Mouse (Mus musculus) natural killer cell, adult 2 months (primary cell): Measurements from ENCODE around the gene Gpr143.
"Not testable (repeated sequence)": the region's sequence is repeated elsewhere in the genome, so short reads cannot be mapped to it uniquely, and the experiment has no call there.

Source experiments
- DNase-seq, 2 experiments: peaks; one replicate each; pipeline ENCODE4 v3.0.0; 2022; ENCODE audit warnings: low spot score in 2 of 2

Gpr143 gene

GRCm38 (mm10) chrX:152781720-152782403 is at the start of gene Gpr143:
Gene Gpr143 (plus strand): TSS chrX:152781921.
- DNase-seq = no peak

GRCm38 (mm10) chrX:152735283-152735682 is 46.4 kb upstream of the Gpr143 start:
- no peak for DNase-seq

GRCm38 (mm10) chrX:152738191-152738590 is 43.5 kb upstream of the Gpr143 start:
- no peak for DNase-seq

- DNase-seq = no peak
These were observed 42.9 kb upstream of the Gpr143 start for GRCm38 (mm10) chrX:152738759-152739368.

GRCm38 (mm10) chrX:152743642-152744041 is 38.1 kb upstream of the Gpr143 start:
- no peak for DNase-seq

GRCm38 (mm10) chrX:152745925-152746324 is 35.8 kb upstream of the Gpr143 start:
- no peak for DNase-seq

- no peak for DNase-seq
These were observed 25.9 kb upstream of the Gpr143 start for GRCm38 (mm10) chrX:152755819-152756218.

GRCm38 (mm10) chrX:152756293-152756692 is 25.4 kb upstream of the Gpr143 start:
- DNase-seq = no peak

GRCm38 (mm10) chrX:152762437-152762836 is 19.3 kb upstream of the Gpr143 start:
- no peak for DNase-seq

GRCm38 (mm10) chrX:152762855-152763254 is 18.9 kb upstream of the Gpr143 start:
- DNase-seq = no peak

GRCm38 (mm10) chrX:152764171-152764570 is 17.6 kb upstream of the Gpr143 start:
- no peak for DNase-seq

- DNase-seq = no peak
These were observed 12.7 kb upstream of the Gpr143 start, which contains the start of gene Shroom2 for GRCm38 (mm10) chrX:152768891-152769599. Gene Shroom2 (minus strand): TSS chrX:152769465.

- DNase-seq = no peak
These were observed 12.0 kb upstream of the Gpr143 start for GRCm38 (mm10) chrX:152769600-152770157.

GRCm38 (mm10) chrX:152788129-152788528 is 6.4 kb downstream of the Gpr143 start:
- DNase-seq = no peak

GRCm38 (mm10) chrX:152788611-152789010 is 6.9 kb downstream of the Gpr143 start:
- DNase-seq = no peak

GRCm38 (mm10) chrX:152805317-152805716 is 23.6 kb downstream of the Gpr143 start:
- DNase-seq = no peak

- no peak for DNase-seq
These were observed 31.6 kb downstream of the Gpr143 start for GRCm38 (mm10) chrX:152813339-152813738.

- DNase-seq = no peak
These were observed 37.3 kb downstream of the Gpr143 start for GRCm38 (mm10) chrX:152818996-152819395.

- not testable (repeated sequence) for DNase-seq
These were observed 49.4 kb downstream of the Gpr143 start for GRCm38 (mm10) chrX:152831003-152831550.

GRCm38 (mm10) chrX:152834940-152835339 is 53.2 kb downstream of the Gpr143 start:
- not testable (repeated sequence) for DNase-seq

- DNase-seq = no peak
These were observed 73.5 kb downstream of the Gpr143 start for GRCm38 (mm10) chrX:152855076-152855772.
